Mouse (Mus musculus) layer of hippocampus, postnatal 25 days (tissue): ENCODE measurements at regions not wholly inside any gene's neighbourhood (a gene's known extent, or its start where the extent isn't known, plus 50 kb on each side); places are given as distances from the start of the nearest gene placed in this dataset.
A peak's percentile ranks its signal among the peaks of the same experiment; 100 is the strongest.
"Not testable (repeated sequence)": the region's sequence is repeated elsewhere in the genome, so short reads cannot be mapped to it uniquely, and the experiment has no call there.

ENCODE experiments used
- DNase-seq, 2 experiments: peaks; one replicate each; pipeline ENCODE4 v3.0.0; 2022; ENCODE audit warnings: mixed read lengths in 2 of 2, low spot score in 1 of 2; ENCODE audit errors: extremely low spot score in 1 of 2

DNA sequence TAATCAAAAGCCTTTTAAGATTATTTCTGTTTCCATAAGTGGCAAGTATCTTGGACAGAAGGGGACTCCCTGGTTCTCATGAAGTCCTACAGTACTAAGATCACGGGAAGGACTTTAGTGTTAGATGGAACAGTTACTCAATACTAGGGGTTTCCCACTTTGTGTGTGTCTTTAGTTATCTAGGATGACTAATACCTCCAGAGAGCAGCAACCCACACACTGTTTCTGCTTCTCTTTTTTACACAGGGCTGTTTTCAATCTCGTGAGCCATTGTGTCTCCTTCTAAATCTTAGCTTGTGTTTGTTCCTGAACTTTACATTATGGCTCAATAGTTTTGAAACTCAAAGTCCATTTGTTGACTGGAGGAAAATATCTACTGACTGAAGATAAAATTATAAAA lies 496.5 kb upstream of the Impg1 start:
- no peak for DNase-seq

DNA sequence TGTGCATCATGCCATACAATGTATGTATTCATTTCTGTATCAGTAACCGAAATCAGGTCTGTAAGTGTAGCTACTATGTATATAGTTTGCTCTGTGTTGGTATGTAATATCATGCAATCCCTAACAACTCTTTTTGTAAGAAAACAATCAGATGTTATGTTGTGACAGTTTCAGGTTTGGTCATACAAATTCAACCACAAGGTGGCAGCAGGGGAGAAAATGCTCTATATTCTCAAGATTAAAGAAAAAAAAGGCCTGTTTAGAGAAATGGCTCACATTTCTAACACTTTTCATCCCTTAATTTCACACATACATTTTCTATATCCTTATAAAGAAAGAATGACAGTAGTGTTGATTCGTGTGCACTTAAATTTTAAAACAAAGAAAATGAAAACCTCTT lies 477.7 kb upstream of the Impg1 start:
- peak in 1 of 2 experiments; percentile 44 for DNase-seq

DNA sequence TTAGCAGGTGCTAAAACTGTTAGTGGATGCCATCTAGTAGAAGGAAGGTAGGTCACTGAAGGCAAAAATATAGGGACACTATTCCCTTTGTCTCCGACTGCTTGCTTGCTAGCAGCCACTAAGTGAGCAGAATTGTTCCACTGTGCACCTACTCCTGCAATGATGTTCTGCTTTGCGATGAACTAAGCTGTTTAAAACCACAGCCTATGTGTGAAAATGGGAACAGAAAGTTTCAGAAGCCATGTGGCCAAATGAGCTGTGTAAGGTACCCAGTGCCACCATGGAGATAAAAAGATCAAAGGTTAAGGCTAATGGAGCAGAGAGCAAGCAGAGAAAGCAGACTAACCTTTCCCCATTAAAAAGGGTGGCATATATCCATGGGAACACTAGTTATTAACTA lies 476.1 kb upstream of the Impg1 start:
- no peak for DNase-seq

DNA sequence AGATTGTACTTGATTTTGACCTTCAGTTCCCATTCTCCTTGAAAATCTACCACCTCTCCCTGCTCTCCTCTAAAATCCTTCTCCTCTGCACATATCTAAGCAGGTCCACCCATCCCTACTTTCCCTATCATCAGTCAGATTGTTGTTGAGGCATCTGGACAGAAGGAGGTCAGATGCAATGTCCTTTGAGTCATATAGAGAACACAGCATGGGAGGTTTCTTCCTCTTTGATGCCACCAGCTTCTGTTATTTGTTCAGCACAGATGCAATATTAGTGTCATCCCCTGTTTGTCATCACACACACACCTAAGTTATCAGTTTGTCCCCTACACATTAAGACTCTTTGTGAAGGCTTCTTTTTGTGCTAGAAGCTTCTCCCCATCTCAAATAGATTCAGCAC lies 473.0 kb upstream of the Impg1 start:
- no peak for DNase-seq

GRCm38 (mm10) chr9:80930628-80931027 lies 465.3 kb upstream of the Impg1 start:
- DNase-seq, result no peak

DNA sequence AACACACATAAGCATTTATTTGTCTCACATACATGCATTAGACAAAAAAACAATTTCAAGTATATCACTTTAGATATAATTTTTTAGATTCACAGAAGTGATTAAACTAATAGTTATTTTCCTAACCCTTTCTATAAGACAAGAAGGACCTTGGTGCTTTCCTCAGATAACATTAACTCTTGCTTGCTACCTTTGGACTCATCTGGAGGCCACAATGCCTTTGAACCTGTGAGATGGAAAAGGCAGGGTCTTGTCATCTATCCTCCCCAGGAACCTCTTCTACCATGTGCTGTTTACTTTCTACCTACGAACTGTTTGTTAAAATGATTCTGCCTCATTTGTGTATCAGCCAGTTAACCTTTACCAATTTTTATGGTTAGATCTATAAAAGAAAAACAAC lies 455.0 kb upstream of the Impg1 start:
- no peak for DNase-seq

DNA sequence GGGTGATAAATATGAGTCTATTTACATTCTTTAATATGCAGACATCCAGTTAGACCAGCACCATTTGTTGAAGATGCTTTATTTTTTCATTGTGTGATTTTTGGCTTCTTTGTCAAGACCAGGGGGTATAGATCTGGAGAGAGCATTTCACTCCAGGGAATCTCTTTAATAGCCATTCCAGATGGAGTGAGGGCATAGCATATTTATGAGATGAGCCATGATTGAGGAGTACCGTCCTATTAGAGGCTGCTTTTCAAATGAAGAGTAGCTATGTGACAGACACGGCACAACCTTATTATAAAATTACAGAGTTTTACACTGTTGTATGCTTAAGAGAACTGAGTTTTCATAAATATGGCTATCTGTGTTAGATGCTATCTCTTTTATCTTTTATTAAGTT lies 448.6 kb upstream of the Impg1 start:
- no peak for DNase-seq

DNA sequence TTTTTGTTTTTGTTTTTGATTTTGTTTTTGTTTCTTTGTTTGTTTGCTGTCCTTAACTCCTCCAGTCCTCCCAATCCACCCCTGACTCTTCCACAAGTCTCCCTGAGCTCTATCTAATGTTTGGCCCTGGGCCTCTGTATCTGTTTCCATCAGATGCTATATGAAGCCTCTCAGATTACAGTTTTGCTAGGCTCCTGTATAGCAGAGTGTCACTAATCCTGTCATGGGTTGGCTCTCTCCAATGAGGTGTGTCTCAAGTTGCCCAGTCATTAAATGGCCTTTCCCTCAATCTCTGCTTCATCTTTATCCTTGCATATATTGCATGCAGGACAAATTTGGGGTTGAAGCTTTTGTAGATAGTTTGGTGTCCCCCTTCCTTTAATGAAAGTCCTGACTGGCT lies 446.9 kb upstream of the Impg1 start:
- no peak for DNase-seq

DNA sequence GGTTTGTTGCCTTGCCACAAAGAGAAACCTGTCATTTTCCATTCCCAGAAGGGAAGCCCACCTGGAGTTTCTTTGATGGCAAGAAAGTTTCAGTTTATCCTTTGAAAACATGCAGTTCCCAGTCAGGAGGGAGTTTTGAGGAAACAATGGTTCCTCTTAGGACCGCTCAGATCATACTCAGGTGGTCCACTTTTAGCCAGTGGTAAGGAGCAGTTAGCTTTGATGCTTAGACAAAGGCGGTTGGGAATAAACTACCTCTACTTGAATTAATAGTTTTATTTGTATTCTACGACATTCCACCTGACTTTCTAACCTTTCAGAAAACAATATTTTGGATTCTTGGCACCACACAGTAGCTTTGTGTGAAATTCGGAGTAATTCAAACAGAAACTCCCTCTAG lies 401.5 kb upstream of the Impg1 start:
- DNase-seq, result no peak

DNA sequence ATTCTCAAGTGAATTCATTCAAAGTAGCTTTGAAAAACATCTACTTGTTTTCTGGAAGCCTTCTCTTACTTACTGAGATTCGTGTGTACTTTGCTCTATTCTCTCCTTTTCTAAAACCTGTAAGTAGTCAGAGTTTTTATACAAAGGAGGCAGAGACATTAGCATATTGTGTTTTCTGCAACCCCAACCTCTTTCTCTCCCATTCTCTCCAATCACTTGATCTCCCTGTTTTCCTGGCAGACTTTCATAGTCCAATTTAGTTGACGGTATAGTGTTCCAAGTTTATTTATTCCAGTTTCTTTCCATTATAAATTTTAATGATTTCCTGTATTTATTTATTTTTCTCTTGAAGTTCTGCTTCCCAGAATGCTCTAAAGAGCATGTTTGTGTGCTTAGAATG lies 393.7 kb upstream of the Impg1 start:
- DNase-seq, result no peak

DNA sequence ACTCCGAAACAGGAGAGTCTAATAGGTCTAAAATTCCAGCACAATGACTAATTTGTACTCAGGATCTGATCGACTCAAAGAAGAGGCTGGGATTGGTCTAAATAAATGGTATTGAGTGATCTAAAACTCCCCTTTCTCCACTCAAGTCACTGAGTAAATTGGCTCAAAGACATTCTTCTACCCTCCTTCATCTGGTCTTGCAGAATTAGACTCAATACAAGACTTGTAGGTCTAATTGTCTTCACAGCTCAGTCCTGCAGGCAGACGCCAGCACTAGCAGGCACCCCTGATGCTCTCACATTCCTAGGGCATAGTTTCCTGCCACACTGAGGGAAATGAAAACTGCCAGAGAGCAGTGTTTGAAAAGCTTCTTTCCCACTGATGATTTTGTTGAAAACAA lies 382.9 kb upstream of the Impg1 start:
- no peak for DNase-seq

GRCm38 (mm10) chr9:80832808-80833207 lies 367.5 kb upstream of the Impg1 start:
- no peak for DNase-seq

GRCm38 (mm10) chr9:80825346-80825745 lies 360.1 kb upstream of the Impg1 start:
- DNase-seq, result no peak

GRCm38 (mm10) chr9:80820066-80820465 lies 354.8 kb upstream of the Impg1 start:
- no peak for DNase-seq

DNA sequence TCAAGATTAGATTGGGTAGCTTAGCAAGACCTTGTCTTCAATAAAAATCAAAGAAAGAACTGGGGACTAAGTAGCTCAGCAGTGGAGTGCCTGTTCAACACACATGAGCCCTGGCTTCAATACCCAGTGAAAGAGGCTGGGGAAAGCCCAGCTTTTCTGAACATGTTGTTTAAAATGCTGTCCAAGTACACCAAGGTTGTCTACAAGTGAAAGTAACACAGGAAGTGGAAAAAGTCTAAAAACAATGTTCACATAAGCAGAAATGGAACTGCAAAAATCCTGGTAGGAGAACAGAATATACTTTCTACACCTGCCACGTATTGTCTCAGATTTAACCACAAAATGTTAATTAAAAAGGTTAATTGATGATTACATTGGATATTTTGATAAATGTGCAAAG lies 353.8 kb upstream of the Impg1 start:
- no peak for DNase-seq

DNA sequence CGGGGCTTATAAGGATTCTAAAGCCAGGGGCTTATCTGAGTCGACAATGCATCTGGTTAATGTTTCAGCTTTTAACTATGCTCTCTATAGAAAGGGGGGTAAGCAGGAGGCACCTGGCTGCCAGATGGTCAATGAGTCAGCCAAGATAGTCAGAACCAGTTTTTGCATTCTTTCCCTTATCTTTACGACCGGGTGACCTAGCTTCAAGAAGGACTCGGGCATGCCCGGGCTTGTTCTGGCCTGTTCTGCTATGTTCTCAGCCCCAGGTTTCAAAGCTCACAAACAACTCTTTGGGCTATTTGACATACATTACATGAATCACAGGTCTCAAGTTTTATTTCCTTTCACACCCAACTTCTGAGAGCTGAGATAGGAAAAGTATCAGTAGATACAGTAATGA lies 348.6 kb upstream of the Impg1 start:
- DNase-seq, result not testable (repeated sequence)

DNA sequence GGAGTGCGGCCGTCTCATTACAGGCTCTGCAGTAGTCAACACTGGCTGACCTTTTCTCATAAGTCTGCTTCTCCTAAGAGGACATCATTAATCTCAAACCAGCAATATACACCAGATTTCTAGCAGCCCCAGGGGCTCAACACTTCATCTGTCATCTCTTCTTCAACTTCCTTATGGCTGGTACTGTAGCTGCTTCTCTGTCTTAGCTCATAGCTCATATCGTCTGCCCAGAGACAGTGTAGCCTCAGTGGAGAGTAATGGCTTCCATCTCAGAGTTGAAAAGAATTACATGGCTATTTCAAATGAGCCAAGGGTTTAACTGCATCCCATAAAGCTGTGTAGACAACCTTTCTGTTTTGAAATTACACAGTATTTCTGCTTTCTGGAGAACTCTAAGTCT lies 326.2 kb upstream of the Impg1 start:
- DNase-seq, result no peak

GRCm38 (mm10) chr9:80774541-80774940 lies 309.3 kb upstream of the Impg1 start:
- no peak for DNase-seq

DNA sequence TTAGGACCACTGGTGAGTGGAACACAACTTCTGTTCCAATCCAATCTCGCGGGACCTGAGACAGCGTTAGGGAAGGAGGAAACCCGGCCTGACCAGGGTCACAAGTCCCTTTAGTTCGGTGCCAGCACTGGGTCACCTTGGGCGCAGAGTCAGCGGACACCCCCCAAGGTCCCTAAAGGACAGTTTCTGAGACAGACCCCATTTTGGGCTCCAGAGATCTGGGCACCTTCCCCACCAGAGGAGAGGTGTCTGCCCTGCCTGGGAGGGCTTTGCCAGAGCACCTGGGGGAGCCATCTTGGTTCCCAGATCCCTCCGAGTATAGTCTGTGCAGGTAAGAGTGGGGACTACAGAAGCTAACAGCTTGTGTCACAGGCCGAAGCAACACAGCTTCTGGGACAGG lies 270.5 kb upstream of the Impg1 start:
- DNase-seq, result not testable (repeated sequence)

GRCm38 (mm10) chr9:80732971-80733370 lies 267.7 kb upstream of the Impg1 start:
- DNase-seq, result no peak

DNA sequence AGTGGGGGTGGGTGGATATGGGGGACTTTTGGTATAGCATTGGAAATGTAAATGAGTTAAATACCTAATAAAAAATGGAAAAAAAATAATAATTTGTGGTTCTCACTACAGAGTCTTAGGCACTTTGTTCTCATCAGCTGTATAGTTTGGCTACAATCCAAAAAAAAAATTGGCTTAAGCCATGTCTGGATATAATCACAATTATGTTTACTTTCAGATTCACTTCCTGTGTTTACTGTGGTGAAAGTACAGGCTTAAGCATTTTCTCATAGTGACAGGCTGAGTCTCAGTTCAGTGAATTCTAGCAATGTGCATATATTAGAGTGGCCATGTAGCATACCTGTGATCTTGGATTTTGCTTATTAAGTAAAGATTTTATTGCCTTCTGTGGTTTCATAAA lies 258.4 kb upstream of the Impg1 start:
- DNase-seq, result no peak

DNA sequence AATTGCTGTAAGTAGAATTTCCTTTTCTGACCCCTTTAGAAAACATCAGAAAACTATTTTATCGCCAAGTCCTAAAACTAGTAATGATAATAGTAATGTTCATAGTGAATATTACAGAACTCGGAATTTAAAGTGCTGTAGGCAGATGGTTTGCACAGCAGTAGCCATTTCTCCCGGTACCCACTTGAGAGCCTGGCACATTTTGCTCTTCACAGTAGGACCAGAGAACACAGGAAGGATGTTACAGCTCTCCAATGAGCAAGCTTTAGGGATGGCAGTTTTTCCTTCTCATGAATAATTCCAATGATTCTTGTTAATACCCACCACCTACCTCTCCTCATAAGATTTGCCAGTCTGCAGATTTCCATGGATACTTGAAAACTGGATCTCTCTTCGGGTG lies 253.2 kb upstream of the Impg1 start:
- DNase-seq, result no peak

GRCm38 (mm10) chr9:80709781-80710180 lies 244.5 kb upstream of the Impg1 start:
- no peak for DNase-seq

DNA sequence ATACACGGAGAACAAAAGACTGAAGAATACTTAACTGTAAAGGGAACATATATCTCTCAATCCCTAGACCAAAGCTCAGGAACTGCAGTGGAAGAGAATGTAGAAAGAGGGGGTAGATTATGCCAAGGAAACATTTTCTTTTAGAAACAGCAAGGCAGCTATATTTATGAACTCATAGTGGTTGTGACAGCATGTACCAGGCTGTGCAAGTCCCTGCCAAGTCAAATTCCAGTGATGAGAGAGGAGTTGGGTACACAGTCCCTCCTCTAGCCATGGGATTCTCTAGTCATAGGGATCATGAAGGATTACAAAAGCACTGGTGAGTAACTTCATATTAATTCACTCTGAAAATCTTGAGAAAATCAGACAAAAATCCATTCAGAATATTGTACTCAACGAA lies 240.0 kb upstream of the Impg1 start:
- no peak for DNase-seq
